Mouse (Mus musculus): Measurements from ENCODE around the gene Aldh1a3.

The Aldh1a3 gene

DNA sequence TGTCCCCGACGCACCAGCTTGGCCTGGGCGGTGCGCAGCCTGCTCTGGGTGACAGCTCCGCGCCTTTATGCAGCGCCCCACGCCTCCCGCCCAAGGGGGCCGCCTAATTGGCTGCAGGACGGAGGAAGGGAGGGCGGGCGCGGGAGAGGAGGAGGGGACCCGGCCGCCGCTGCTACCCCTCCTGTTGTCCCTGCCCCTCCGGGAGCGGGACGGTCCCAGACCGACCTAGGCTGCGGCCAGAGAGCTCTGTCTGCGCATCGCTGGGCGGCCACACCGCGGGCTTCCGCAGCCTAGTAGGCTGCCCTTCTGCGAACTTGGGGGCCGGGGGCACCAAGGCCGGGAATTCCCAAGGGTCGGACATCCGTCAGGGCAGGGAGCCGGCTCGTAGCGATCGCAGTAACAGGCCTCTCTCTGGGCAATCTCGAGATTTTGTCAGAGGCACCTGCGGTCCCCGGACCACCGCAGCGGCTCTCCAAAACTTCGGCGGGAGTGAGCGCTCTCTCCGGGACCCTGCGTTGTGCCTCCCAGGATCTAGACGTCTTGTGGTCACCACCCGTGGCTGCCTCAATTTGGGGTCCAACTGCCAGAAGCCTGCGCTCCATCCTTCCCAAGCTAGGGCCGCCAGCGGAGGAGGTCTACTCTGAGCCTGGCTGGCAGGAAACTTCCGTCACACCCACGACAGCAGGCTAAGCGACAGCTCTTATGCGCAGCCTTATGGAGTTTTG is at the start of gene Aldh1a3:
Gene Aldh1a3, minus strand, starts transcription at position 81 of the 725 bp plus-strand sequence.
- in situ Hi-C loops (cut with MboI, MseI): loop anchor here in 1 of 2 experiments (10.0 kb wide), 1 partner anchor 503 kb away; no protein-coding TSS in a partner anchor

DNA sequence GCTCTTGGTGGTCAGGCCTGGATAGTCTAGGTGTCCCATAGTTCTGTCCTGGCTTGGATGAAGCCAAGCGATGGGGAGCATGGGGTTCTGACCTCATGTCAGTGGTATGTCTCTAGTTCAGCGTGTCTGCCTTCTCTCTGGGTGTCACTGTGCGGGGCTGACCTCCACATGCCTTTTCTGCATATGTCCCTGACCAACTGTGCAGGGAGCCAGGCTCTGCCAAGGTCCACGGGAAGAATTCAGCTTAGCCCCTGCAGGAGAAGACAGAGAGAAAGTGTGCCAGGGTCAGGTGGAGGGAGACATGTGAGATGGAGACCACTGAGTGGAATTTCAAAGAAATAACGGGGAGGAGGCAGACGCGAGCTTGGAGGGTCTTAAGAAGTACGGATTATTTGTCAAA is 49.0 kb upstream of the Aldh1a3 start:
- in situ Hi-C loops (cut with MboI, MseI): no loop called here

DNA sequence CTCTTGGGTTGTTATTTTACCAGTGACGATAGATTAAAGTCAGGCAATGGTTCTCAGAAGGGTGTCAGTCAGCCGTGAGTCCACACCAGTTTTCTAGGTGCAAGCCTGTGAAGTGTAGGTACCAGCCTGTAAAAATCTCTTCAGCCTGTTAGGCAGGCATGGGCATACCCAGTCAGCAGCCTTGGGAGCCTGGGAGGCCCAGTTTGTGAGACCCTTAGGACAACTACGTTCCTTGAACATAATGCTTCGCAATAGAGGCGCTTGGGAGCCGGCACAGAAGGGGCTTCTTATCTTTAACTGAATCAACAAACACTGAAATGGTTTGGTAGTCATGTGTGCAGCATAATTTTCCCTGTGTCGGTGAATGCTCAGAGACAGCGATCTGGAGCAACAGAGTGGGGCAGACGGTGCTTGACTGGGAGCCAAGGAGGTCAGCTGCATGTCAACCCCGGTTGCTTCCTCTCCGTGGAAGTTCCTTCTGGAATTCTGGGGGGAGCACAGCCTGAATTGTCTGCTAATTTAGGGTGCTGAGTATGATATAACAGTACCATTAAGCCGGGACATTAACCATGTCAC is 44.4 kb upstream of the Aldh1a3 start:
- in situ Hi-C loops (cut with MboI, MseI): no loop called here

DNA sequence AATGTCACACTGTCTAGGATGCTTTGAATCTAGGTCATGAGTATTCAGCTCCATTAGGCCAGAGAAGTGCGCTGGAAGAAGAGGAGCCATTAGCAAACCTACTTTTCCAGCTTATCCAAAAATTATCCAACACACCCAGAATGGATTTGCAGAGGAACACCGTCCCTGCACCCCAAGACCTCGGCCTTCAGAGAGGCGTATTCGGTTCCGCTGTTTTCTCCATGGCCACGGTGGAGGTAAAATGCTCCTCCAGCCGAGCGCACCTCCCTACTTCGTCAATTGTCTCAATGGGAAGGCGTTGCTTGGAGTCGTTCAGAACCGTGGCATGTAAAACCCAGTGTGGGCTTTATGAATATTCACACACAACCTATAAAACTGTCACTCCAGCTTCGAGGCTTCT is 39.3 kb upstream of the Aldh1a3 start:
- in situ Hi-C loops (cut with MboI, MseI): no loop called here

DNA sequence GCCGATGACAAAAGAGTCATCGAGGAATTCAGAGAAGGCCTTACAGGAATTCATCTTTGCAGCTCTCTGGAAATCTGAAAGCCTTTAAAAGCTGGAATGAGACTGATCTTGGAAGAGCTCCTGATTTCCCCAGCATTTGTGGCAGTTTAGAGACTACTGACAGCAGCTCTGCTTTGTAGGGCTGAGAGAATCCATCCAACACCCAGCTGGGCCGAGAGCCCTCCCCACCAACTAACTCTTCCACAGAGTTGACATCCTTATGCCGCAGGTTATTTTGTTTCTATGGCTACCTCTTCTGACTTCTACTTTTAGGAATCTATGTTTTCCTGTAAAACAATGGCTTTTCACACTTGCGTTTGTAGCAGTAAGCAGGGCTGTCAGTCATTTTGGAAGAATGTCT is 37.9 kb upstream of the Aldh1a3 start:
- in situ Hi-C loops (cut with MboI, MseI): no loop called here

DNA sequence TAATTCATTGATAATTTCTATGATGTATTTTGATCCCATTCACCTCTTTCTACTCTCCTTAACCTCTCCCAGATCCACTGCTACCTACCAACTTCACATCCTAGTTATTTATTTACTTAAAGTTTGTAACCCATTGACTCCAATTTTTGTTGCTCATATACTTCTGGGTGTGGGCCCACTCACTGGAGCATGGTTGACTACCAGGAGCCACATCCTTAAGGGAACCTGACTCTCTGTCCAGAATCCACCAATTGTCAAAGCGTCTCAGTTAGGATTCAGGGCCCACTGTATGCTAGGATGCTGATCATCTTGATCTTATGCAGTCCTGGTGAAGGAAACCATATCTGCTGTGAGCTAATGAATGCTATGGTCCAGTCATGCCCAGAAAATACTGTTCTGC is 35.8 kb upstream of the Aldh1a3 start:
- in situ Hi-C loops (cut with MboI, MseI): no loop called here

DNA sequence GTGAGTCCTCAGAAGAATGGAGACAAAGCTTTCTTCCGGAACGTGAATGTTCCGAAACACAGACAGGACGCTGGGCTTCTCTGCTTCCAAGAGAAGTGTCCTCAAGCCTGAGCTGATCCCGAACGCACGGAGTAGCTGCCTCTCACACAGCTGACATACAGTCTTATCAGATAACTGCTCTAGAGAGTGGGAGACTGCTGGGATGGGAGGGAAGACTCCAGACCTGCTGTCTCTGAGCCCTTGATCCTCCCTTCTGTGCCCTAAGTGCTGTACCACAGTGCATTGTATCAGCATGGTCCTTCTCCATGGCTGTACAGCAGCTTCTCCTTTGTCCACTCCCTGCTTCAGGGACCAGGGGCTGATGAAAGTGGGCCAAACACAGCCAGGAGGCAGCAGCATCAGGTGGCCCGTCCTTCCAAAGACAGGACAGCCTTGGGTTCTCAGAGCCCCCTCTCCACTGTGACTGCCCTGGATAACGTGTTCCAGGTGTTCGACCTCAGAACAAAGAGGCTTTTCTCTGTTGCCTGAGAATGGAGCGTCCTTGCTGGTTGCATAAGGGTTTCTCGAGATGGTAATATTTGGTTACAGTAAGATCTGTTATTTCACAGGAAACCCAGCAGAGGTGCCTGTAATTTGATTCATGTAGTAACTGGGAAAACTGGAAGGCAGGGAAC is 24.4 kb upstream of the Aldh1a3 start:
- in situ Hi-C loops (cut with MboI, MseI): no loop called here

DNA sequence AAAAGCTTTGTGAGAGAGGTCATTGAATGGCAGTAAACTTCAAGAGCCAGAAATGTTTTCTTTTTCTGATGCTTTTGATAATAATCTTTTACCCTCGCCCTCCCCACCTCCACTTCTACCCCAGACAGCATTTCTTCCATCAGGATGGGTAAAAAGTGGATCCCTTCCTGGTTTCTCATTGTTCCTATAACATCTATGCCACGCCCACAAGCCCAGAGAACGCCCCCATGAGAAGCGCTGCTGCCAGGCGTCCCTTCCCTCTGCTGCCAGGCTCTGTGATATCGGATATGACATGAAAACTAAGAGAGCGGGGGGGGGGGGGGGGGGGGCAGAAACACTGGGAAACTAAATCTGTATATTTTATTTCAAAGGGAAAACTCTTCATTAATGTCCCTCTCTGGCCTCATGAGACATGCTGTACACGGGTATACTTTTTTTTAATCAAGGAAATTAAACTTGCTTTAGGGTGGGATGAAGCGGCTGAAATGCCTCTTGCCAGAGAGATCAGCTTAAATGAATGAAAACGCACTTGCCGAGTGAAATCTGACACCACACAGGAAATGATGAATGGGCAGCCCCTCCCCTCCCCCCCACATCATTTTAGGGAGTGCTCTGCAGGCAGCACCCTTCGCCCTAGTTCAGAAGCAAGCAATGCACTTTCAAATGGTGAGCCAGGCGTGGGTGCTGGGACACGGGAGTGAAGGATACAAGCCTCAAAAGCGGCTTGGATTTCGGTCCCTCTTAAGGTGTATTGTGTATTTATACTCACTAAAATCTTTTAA is 22.8 kb upstream of the Aldh1a3 start:
- in situ Hi-C loops (cut with MboI, MseI): no loop called here

DNA sequence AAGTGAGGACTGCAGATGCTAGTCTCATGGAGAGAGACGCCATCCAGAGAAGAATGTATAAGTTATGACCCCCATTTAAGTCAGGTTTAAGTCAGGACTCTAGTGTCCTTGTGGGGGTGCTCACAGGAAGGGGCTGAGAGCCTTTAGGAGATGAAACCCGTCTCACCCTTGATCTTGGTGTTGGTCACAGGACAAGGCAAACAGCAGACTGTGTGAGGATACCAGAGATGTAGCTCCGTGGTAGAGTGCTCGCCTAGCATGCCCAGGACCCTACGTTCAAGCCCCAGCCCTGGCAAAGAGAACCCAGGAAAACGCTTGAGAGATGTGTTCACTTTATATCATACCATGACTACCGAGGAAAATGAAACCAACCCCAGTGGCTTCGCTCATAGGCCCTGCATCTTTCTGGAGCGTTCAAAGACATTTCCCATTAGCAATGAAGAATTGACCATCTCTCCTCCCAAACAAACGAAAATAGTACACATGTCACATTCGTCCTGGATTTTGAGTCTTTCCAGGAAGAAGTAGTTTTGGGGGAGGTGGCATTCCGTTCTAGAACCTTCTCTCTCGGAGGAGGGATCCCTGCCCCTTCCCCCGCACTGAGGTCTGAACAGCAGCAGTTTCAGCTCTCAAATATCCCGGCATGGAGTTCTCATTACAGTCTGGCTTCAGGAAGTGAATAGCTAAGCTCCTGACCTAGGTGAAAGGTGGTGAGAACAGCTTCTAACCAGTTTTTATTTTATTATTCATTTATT is 21.6 kb upstream of the Aldh1a3 start:
- in situ Hi-C loops (cut with MboI, MseI): no loop called here

DNA sequence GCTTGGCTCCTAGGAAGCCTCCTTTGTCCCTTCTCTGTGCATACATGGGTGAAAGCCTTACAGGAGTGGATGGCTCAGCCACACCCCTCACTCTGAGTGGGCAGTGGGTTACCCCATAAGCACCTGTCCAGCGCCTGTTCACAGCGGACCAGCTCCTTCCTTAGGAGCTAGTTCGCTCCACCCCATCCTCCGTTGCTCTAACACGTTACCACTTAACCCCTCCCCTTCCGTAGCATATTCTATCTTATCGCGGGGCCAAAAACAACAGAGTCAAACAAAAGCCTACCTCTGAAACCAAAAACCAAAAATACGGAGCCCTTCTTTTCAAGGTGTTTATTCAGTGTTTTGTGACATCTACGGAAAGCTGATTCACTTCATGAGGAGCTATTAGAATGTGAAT is 21.0 kb upstream of the Aldh1a3 start:
- in situ Hi-C loops (cut with MboI, MseI): no loop called here

DNA sequence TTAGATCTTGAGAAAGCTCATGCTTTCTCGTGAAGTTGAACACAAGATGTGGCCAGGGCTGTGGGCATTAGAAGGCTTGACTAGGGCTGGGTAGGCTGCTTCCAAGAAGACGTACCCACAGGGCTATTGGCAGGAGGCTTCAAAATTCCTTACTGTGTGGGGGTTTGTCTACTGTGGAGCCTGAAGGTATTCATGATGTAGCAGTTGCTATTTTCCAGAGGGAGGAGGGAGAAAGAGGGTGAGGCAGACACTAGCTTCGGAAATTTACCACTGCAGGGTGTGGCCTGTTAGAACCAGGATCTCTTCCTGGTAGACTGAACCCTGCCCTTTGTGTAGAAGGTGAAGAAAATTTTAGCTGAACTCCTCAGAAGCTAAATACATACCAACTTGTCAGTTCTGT is 19.5 kb upstream of the Aldh1a3 start:
- in situ Hi-C loops (cut with MboI, MseI): no loop called here

DNA sequence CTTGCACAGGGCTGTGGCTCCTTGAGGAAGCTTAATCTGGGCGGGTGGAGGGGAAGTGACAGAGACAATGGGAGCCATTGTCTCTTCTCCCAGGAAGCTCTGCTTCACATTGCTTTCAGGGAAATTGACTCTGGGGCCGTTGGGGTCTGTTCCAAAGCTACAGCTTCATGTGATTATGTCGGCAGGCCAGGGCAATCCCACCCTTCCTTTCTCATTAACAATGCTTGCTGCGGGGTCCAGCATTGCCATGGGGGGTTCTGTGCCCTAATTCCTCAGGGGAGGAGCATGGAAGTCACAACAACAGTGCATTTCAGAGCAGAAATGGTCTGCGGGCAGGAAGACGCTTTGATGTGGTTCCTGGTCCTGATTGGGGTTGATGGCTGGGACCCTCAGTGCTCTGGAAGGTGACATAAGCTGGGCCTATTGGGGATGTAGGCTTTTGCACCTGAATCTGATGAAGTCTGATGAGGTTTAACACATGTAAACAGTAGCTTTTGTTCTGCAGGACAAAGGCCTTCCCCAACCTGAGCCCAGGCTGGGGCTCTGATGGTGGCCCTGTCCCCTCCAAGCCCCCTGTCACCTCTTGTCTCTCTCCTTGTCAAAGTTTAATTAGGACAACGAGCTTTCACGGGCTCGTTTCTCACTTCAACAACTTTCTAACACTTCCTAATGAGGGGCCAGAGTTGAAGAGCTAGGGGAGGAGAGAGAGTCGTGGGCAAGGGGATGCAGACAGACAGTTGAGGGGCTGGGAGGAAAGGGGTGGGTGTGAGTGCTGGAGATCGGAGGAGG is 18.0 kb upstream of the Aldh1a3 start:
- in situ Hi-C loops (cut with MboI, MseI): no loop called here

DNA sequence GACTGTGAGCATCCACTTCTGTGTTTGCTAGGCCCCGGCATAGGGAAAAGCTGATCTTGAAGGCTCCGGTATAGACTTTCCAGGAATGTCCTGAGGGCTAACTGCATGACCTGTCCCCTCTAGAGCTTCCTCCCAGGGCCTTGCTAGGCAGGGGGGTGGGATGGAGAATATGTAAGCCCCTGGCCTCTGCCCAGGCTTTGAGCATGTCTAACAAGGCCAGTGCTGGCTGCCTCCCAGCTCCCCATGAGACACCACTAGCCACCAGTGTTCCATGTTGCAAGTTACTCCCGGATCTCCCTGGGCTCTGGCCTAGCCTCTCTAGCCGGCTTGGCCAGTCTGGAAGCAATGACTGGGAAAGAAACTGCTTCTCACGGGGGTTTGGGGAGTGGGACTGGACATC is 17.4 kb upstream of the Aldh1a3 start:
- in situ Hi-C loops (cut with MboI, MseI): no loop called here

DNA sequence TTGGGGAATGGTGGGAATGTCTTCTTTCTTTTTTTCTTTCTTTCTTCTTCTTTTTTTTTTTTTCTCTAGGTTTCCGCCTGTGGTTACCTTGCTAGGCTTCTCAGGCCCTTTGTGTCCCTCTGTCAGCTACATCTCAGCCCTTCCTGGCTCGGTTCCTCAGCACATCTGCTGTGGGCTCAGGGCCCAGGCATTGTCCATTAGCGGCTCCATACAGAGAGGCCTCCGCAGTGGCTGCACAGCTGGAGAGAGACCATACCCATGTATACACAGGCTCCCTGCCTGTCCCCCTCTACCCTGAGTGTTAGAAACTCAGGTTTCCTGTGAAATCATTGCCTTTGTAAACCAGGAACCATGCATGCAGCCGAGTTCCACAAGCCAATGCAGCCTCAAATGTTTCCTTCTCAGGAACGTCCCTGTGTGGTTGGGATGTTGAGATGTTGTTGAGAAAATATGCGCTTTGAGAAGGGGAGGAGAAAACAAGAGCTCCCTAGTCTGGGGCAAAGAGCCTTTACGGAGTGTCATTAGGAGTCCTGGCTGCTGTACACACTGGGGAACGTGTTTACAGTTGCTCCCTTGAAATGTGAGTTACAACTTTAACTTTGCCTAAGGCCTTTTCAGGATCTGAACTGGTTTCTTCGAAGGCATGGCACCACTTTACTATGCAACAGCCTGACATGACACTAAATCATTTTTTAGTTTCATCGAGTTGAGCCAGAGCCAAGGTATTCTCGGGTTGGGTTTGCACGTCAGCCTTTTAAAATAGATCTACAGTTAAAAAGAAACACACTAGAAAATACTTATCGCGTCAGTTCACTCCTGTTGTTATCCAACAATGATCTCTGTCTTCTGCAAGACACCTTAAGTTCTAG is 15.4 kb upstream of the Aldh1a3 start:
- in situ Hi-C loops (cut with MboI, MseI): no loop called here

DNA sequence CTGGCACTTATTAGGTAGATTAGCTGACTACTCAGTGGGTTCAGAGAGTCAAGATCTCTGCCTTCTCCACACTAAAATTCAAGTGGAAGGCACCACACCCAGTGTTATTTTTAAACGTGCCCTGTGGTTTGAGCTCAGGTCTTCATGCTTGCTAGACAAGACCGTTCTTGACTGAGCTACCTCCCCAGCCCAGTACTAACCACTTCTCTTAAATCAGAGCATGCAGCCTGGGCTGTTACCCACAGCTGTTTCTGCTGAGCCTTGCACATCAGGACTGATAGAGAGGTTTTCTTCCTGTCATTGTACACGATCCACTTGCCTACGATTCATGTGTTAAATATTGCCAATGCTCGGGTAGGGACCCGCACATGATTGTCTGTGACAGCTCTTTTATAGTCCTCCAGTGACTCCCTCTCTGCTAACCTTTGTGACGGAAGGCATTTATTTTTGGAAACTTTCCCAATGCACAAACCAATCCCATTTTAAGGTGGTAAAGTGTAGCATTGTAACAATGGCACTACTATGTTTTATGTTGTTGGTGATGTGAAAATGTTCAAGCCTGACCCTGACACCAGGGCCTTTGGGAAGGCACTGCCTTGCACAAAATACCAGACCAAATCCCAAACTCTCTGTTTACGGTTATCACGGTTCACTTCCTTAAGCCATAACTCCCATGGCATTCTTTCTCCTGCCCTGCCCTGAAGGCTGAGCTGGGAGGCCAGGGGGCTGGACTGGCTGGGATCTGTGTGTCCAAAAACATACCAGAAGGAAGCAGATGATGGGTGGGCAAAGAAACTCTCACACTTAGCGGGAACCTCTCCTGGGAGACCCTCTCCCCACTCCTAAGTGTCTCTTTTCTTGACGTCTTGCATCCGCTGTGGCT is 11.7 kb upstream of the Aldh1a3 start:
- in situ Hi-C loops (cut with MboI, MseI): loop anchor here (5.0 kb wide), 1 partner anchor 218 kb away; no protein-coding TSS in a partner anchor

DNA sequence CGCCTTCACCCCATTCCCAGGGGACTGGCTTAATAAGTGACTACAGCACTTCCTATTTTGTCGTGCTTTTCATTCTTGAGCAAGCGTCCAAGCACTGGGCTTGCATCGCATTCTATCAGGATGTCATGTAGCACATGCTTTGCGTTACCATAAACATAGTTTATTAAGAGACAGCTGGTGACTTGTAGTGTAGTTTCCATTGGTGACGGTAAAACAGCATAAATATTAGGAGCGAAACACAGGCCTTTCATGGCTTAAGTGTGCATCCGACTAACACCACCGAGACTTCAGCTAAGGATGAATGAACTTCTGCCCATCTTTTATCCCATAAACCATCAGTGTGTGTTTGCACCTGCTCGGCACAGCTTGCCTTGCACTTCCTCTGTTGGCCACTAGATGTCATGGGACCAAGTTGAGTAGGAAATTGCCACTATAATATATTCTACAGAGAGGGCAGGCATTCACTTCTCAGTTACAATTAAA is 7.2 kb upstream of the Aldh1a3 start:
- in situ Hi-C loops (cut with MboI, MseI): no loop called here

DNA sequence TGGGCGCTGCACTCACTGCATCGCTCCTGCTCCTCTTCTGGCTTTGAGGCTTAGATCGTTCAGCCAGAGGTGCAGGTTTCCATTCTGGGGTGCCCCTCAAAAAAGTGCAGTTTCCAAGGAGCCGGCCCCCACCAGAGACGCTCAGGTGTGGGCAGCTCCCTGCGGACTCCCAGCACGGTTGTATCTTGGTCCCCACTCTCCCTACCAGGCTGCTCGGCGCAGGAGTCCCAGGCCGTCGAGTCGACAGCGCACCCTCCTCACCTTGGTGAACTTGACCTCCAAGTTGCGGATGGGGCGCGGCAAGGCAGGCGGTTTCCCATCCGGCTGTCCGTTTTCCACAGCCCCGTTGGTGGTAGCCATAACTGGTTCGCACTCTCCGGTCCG is 272 bp downstream of the Aldh1a3 start:
- in situ Hi-C loops (cut with MboI, MseI): loop anchor here in 1 of 2 experiments (10.0 kb wide), 1 partner anchor 502 kb away; no protein-coding TSS in a partner anchor

DNA sequence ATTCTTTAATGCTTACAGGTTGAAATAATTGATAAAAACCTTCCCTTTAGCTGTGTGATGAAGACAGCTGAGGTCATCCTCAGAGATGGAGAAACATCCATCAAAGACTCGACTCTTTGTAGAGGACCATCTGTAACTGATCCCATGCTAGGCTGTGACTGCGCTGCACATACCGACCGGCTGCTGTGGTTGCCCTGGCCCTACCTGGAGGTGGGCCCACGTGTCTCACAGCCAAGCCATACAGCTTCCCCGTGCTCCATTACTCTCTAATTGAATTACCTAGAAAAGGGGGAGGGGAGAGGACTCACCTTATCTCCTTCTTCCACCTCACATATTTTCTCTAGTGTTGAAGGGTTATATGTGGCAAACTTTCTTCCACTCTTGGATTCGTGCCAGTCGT is 5.4 kb downstream of the Aldh1a3 start:
- in situ Hi-C loops (cut with MboI, MseI): loop anchor here in 1 of 2 experiments (10.0 kb wide), 1 partner anchor 497 kb away; no protein-coding TSS in a partner anchor

Data from T-helper 17 cell (primary cell).